Mouse (Mus musculus): ENCODE results near the gene Anks3. TPM values are rescaled to one million over a fixed set of nuclear protein-coding genes. Genes with fewer than 3 reads are reported as not detected.

The Anks3 gene
- polyA plus RNA-seq, 1 experiment from 2014 or later: 62.2 TPM

GRCm38 (mm10) chr16:4909745-4910144 is 54.3 kb downstream of the Anks3 start:
- Histone ChIP-seq H3K9ac (replicated peaks; ENCODE audit: low read depth, low read length) (no peak overlapping the region), H3K27me3 (ENCODE audit: control insufficient read depth, insufficient read depth, low read length) (no peaks in the 10 kb centered on the region), H3K27ac (ENCODE audit: low read depth, low read length) (no peak overlapping the region), H3K4me2 (ENCODE audit: low read depth, low read length) (no peak overlapping the region), H3K4me3 (ENCODE audit: low read depth, low read length) (no peak overlapping the region), H3K36me3 (ENCODE audit: control insufficient read depth, insufficient read depth, low read length) (peaks cover 36% of the 10 kb centered on the region), H3K4me1 (ENCODE audit: control insufficient read depth, insufficient read depth, low read length) (no peaks in the 10 kb centered on the region), H3K9me3 (ENCODE audit: control insufficient read depth, low read length) (no peaks in the 10 kb centered on the region)
- ATAC-seq (ENCODE audit: low read depth): no peak
- 98% methylated on average over 2 of the region's 2 CpGs for WGBS

- no peak for ATAC-seq (ENCODE audit: low read depth)
- 43% methylated on average over 5 of the region's 5 CpGs for WGBS
These were observed 56.0 kb downstream of the Anks3 start for GRCm38 (mm10) chr16:4907972-4908371.

GRCm38 (mm10) chr16:4907386-4907785 is 56.6 kb downstream of the Anks3 start:
- H3K9ac ChIP-seq (replicated peaks; ENCODE audit: low read depth, low read length): no peak overlapping the region
- no peak overlapping the region for H3K27ac ChIP-seq (ENCODE audit: low read depth, low read length)
- no peak for ATAC-seq (ENCODE audit: low read depth)
- H3K9me3 ChIP-seq (ENCODE audit: control insufficient read depth, low read length): no peaks in the 10 kb centered on the region
- H3K4me3 ChIP-seq (ENCODE audit: low read depth, low read length): no peak overlapping the region
- H3K36me3 ChIP-seq (ENCODE audit: control insufficient read depth, insufficient read depth, low read length): peaks cover 26% of the 10 kb centered on the region
- no peaks in the 10 kb centered on the region for H3K4me1 ChIP-seq (ENCODE audit: control insufficient read depth, insufficient read depth, low read length)
- H3K4me2 ChIP-seq (ENCODE audit: low read depth, low read length): no peak overlapping the region
- 79% methylated on average over 2 of the region's 2 CpGs for WGBS
- no peaks in the 10 kb centered on the region for H3K27me3 ChIP-seq (ENCODE audit: control insufficient read depth, insufficient read depth, low read length)

More at GRCm38 (mm10) chr16:4907972-4908371, 56.0 kb downstream of the Anks3 start:
- H3K4me2 ChIP-seq (ENCODE audit: low read depth, low read length): no peak overlapping the region
- H3K9ac ChIP-seq (replicated peaks; ENCODE audit: low read depth, low read length): no peak overlapping the region
- H3K4me1 ChIP-seq (ENCODE audit: control insufficient read depth, insufficient read depth, low read length): no peaks in the 10 kb centered on the region
- H3K36me3 ChIP-seq (ENCODE audit: control insufficient read depth, insufficient read depth, low read length): peaks cover 31% of the 10 kb centered on the region
- H3K27ac ChIP-seq (ENCODE audit: low read depth, low read length): no peak overlapping the region
- H3K9me3 ChIP-seq (ENCODE audit: control insufficient read depth, low read length): no peaks in the 10 kb centered on the region
- no peak overlapping the region for H3K4me3 ChIP-seq (ENCODE audit: low read depth, low read length)
- no peaks in the 10 kb centered on the region for H3K27me3 ChIP-seq (ENCODE audit: control insufficient read depth, insufficient read depth, low read length)

GRCm38 (mm10) chr16:4906559-4906958 is 57.4 kb downstream of the Anks3 start:
- no peak overlapping the region for H3K4me3 ChIP-seq (ENCODE audit: low read depth, low read length)
- no peak overlapping the region for H3K27ac ChIP-seq (ENCODE audit: low read depth, low read length)
- no peak overlapping the region for H3K9ac ChIP-seq (replicated peaks; ENCODE audit: low read depth, low read length)
- no peak for ATAC-seq (ENCODE audit: low read depth)
- no peaks in the 10 kb centered on the region for H3K4me1 ChIP-seq (ENCODE audit: control insufficient read depth, insufficient read depth, low read length)
- H3K4me2 ChIP-seq (ENCODE audit: low read depth, low read length): no peak overlapping the region
- H3K36me3 ChIP-seq (ENCODE audit: control insufficient read depth, insufficient read depth, low read length): peaks cover 19% of the 10 kb centered on the region
- H3K27me3 ChIP-seq (ENCODE audit: control insufficient read depth, insufficient read depth, low read length): no peaks in the 10 kb centered on the region
- no peaks in the 10 kb centered on the region for H3K9me3 ChIP-seq (ENCODE audit: control insufficient read depth, low read length)

GRCm38 (mm10) chr16:4905591-4905990 is 58.4 kb downstream of the Anks3 start:
- Histone ChIP-seq H3K4me3 (ENCODE audit: low read depth, low read length) (no peak overlapping the region), H3K9ac (replicated peaks; ENCODE audit: low read depth, low read length) (no peak overlapping the region), H3K9me3 (ENCODE audit: control insufficient read depth, low read length) (no peaks in the 10 kb centered on the region), H3K4me2 (ENCODE audit: low read depth, low read length) (no peak overlapping the region), H3K27ac (ENCODE audit: low read depth, low read length) (no peak overlapping the region), H3K36me3 (ENCODE audit: control insufficient read depth, insufficient read depth, low read length) (peaks cover 10% of the 10 kb centered on the region), H3K4me1 (ENCODE audit: control insufficient read depth, insufficient read depth, low read length) (peaks cover 2% of the 10 kb centered on the region; the same call in 1 of the 2 replicates), H3K27me3 (ENCODE audit: control insufficient read depth, insufficient read depth, low read length) (no peaks in the 10 kb centered on the region)
- ATAC-seq (ENCODE audit: low read depth): no peak
- whole genome bisulfite sequencing: 71% methylated on average over 1 of the region's 1 CpGs

- peaks cover 8% of the 10 kb centered on the region; the same call in 1 of the 2 replicates for H3K36me3 ChIP-seq (ENCODE audit: control insufficient read depth, insufficient read depth, low read length)
- no peak overlapping the region for H3K4me2 ChIP-seq (ENCODE audit: low read depth, low read length)
- no peaks in the 10 kb centered on the region for H3K9me3 ChIP-seq (ENCODE audit: control insufficient read depth, low read length)
- H3K9ac ChIP-seq (replicated peaks; ENCODE audit: low read depth, low read length): no peak overlapping the region
- WGBS: 94% methylated on average over 3 of the region's 3 CpGs
- peaks cover 2% of the 10 kb centered on the region; the same call in 1 of the 2 replicates for H3K4me1 ChIP-seq (ENCODE audit: control insufficient read depth, insufficient read depth, low read length)
- no peak overlapping the region for H3K27ac ChIP-seq (ENCODE audit: low read depth, low read length)
- no peaks in the 10 kb centered on the region for H3K27me3 ChIP-seq (ENCODE audit: control insufficient read depth, insufficient read depth, low read length)
- H3K4me3 ChIP-seq (ENCODE audit: low read depth, low read length): no peak overlapping the region
- no peak for ATAC-seq (ENCODE audit: low read depth)
These were observed 59.1 kb downstream of the Anks3 start for GRCm38 (mm10) chr16:4904878-4905277.

GRCm38 (mm10) chr16:4903491-4904102 is 60.4 kb downstream of the Anks3 start:
- Histone ChIP-seq H3K9ac (replicated peaks; ENCODE audit: low read depth, low read length) (no peak overlapping the region), H3K4me2 (ENCODE audit: low read depth, low read length) (no peak overlapping the region), H3K4me3 (ENCODE audit: low read depth, low read length) (no peak overlapping the region), H3K36me3 (ENCODE audit: control insufficient read depth, insufficient read depth, low read length) (no peaks in the 10 kb centered on the region), H3K9me3 (ENCODE audit: control insufficient read depth, low read length) (no peaks in the 10 kb centered on the region), H3K27me3 (ENCODE audit: control insufficient read depth, insufficient read depth, low read length) (no peaks in the 10 kb centered on the region), H3K4me1 (ENCODE audit: control insufficient read depth, insufficient read depth, low read length) (peaks cover 2% of the 10 kb centered on the region; the same call in 1 of the 2 replicates), H3K27ac (ENCODE audit: low read depth, low read length) (no peak overlapping the region)
- 84% methylated on average over 6 of the region's 6 CpGs for WGBS
- ATAC-seq (ENCODE audit: low read depth): no peak

GRCm38 (mm10) chr16:4902390-4902789 is 61.6 kb downstream of the Anks3 start:
- H3K9ac ChIP-seq (replicated peaks; ENCODE audit: low read depth, low read length): no peak overlapping the region
- H3K9me3 ChIP-seq (ENCODE audit: control insufficient read depth, low read length): no peaks in the 10 kb centered on the region
- H3K4me1 ChIP-seq (ENCODE audit: control insufficient read depth, insufficient read depth, low read length): peaks cover 2% of the 10 kb centered on the region; the same call in 1 of the 2 replicates
- no peak overlapping the region for H3K4me3 ChIP-seq (ENCODE audit: low read depth, low read length)
- H3K27me3 ChIP-seq (ENCODE audit: control insufficient read depth, insufficient read depth, low read length): no peaks in the 10 kb centered on the region
- ATAC-seq (ENCODE audit: low read depth): no peak
- WGBS: 80% methylated on average over 2 of the region's 2 CpGs
- no peak overlapping the region for H3K27ac ChIP-seq (ENCODE audit: low read depth, low read length)
- H3K36me3 ChIP-seq (ENCODE audit: control insufficient read depth, insufficient read depth, low read length): no peaks in the 10 kb centered on the region
- no peak overlapping the region for H3K4me2 ChIP-seq (ENCODE audit: low read depth, low read length)

- Histone ChIP-seq H3K4me2 (ENCODE audit: low read depth, low read length) (no peak overlapping the region), H3K9me3 (ENCODE audit: control insufficient read depth, low read length) (no peaks in the 10 kb centered on the region), H3K4me1 (ENCODE audit: control insufficient read depth, insufficient read depth, low read length) (peaks cover 2% of the 10 kb centered on the region; the same call in 1 of the 2 replicates), H3K27me3 (ENCODE audit: control insufficient read depth, insufficient read depth, low read length) (no peaks in the 10 kb centered on the region), H3K9ac (replicated peaks; ENCODE audit: low read depth, low read length) (no peak overlapping the region), H3K27ac (ENCODE audit: low read depth, low read length) (peak overlapping the region; percentile 28; the same call in 1 of the 2 replicates), H3K36me3 (ENCODE audit: control insufficient read depth, insufficient read depth, low read length) (no peaks in the 10 kb centered on the region), H3K4me3 (ENCODE audit: low read depth, low read length) (no peak overlapping the region)
- 48% methylated on average over 7 of the region's 7 CpGs for WGBS
- ATAC-seq (ENCODE audit: low read depth): peak; percentile 51; the same call in 1 of the 2 replicates
These were observed 62.8 kb downstream of the Anks3 start for GRCm38 (mm10) chr16:4901167-4901566.
